Mouse (Mus musculus) ES-Bruce4 (cell line): ENCODE results near the gene AC109138.7.

Experiments
- CTCF ChIP-seq: IDR thresholded peaks from one replicate; pipeline ENCODE4 v1.8.1; 2011; ENCODE audit warnings: low read depth, low read length
- EP300 ChIP-seq: IDR thresholded peaks from 2 replicates; pipeline ENCODE4 v1.6.1; 2011; ENCODE audit warnings: low read depth, low read length; ENCODE audit not compliant: insufficient read depth

DNA sequence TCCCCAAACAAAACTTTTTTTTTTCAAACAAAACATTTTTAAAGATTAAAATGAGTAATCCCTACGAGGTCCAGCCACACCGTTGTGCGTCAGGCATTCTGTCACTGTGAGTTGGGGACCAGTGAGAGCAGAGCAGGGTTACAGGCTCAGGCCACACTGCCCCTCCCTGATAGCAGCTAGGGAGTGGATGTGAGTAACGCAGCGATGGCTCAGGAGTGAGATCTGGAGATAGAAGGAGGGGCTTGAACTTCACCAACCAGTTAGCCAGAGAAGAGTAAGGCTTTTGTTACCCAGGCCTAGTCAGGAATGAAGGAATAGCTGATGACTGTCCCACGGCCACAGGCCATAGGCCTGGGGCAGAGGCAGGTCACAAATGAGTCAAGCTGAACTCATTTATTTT is 30.6 kb downstream of the AC109138.7 start:
- TF ChIP-seq CTCF: no peak
- no peak for TF ChIP-seq EP300
